Mouse (Mus musculus): ENCODE data around the gene Patl1. TPM values are rescaled to one million over a fixed set of nuclear protein-coding genes. Genes with fewer than 3 reads are reported as not detected.
A peak's percentile ranks its signal among the peaks of the same experiment; 100 is the strongest.

The Patl1 gene
- polyA plus RNA-seq, 2 experiments, result 18.9 to 38.5 TPM

DNA sequence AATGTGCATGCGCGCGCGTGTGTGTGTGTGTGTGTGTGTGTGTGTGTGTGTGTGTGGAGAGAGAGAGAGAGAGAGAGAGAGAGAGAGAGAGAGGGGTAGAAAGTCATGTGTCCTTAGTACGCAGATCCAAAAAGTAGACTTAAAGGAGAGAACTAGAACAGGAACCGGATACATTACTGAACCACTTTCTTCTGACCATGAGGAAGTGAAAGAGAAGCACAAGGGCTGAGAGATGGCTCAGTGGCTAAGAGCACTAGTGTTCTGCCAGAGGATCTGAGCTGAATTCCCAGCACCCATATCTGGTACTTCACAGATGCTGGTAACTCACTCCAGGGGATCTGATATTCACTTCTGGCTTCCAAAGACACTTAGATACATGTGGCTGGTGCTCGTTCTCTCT is 77.1 kb downstream of the Patl1 start:
- Histone ChIP-seq H3K9me3 (ENCODE audit: control insufficient read depth, low read length) (no peaks in the 10 kb centered on the region), H3K27me3 (ENCODE audit: control insufficient read depth, insufficient read depth, low read length) (no peaks in the 10 kb centered on the region), H3K4me2 (replicated peaks; ENCODE audit: low read depth, low read length, severe bottlenecking) (no peak overlapping the region), H3K27ac (replicated peaks; ENCODE audit: low read depth, low read length) (no peak overlapping the region), H3K4me1 (ENCODE audit: control insufficient read depth, insufficient read depth, low read length) (no peaks in the 10 kb centered on the region), H3K36me3 (ENCODE audit: control insufficient read depth, insufficient read depth, low read length) (peaks cover 86% of the 10 kb centered on the region), H3K4me3 (replicated peaks; ENCODE audit: low read length) (no peak overlapping the region), H3K9ac (ENCODE audit: low read depth, low read length, severe bottlenecking) (no peak overlapping the region)
- 97% methylated on average over 7 of the region's 7 CpGs for WGBS
- DNase-seq (ENCODE audit: low spot score), result no peak
- no peak for ATAC-seq (ENCODE audit: low FRiP score, low read depth)
- no peak for TF ChIP-seq POLR2A (IDR thresholded peaks at IDR 0.05; ENCODE audit: borderline replicate concordance, extremely low read depth, insufficient read depth, insufficient read length)

DNA sequence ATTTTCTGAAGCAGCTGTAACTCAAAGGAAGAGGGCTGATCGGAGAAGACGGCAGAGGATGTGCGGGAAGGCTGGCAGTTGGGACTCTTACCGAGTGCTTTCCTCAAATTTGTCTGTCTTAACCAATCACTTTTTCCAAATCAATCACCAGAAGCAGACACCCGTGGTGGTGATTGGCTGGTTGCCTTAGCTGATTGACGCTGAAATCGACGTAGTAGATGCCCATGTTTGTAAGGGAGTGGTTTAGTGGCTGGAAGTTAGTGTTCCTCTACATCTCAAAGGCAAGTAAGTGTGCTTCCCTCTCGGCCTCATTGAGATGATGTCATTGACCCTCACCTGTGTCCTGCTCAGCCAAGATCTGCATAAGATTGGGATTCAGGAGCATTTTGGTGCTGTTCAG is 79.8 kb downstream of the Patl1 start:
- ATAC-seq (ENCODE audit: low FRiP score, low read depth), result no peak
- Histone ChIP-seq H3K9ac (ENCODE audit: low read depth, low read length, severe bottlenecking) (no peak overlapping the region), H3K4me2 (replicated peaks; ENCODE audit: low read depth, low read length, severe bottlenecking) (no peak overlapping the region), H3K27me3 (ENCODE audit: control insufficient read depth, insufficient read depth, low read length) (no peaks in the 10 kb centered on the region), H3K4me1 (ENCODE audit: control insufficient read depth, insufficient read depth, low read length) (no peaks in the 10 kb centered on the region), H3K9me3 (ENCODE audit: control insufficient read depth, low read length) (no peaks in the 10 kb centered on the region), H3K4me3 (replicated peaks; ENCODE audit: low read length) (no peak overlapping the region), H3K27ac (replicated peaks; ENCODE audit: low read depth, low read length) (no peak overlapping the region), H3K36me3 (ENCODE audit: control insufficient read depth, insufficient read depth, low read length) (peaks cover 70% of the 10 kb centered on the region)
- DNase-seq (ENCODE audit: low spot score), result no peak
- 91% methylated on average over 9 of the region's 9 CpGs for WGBS
- no peak for TF ChIP-seq POLR2A (IDR thresholded peaks at IDR 0.05; ENCODE audit: borderline replicate concordance, extremely low read depth, insufficient read depth, insufficient read length)

DNA sequence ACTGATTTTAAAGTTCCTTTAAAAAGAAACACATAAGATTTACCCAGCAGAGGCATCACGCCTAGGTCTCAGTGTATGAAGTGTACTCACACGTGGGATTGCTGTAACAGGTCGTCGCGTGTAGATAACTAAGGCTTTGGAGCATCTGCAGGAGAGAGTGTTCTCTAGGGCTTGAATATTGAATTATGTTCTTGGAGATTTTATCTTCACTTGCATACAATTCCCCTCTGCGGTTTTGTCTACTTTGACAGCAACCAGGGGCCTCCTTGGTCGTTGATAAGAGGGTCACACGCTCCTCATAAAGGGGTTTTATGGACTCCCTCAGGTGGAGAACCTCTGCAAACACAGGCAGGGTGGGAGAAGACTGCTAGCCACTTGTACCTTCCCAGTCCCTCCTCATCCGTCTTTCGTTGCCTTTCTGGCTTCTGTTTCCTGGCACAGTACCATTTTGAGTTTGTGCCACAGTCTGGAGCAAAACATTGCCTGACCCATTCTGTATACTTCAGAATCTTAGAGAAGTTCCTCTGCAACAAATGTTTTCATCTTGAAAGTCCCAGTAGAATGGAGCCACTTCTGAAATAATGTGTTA is 80.3 kb downstream of the Patl1 start:
- H3K4me2 ChIP-seq (replicated peaks; ENCODE audit: low read depth, low read length, severe bottlenecking), result no peak overlapping the region
- DNase-seq (ENCODE audit: low spot score), result no peak
- no peak for TF ChIP-seq POLR2A (IDR thresholded peaks at IDR 0.05; ENCODE audit: borderline replicate concordance, extremely low read depth, insufficient read depth, insufficient read length)
- H3K9me3 ChIP-seq (ENCODE audit: control insufficient read depth, low read length), result no peaks in the 10 kb centered on the region
- H3K4me1 ChIP-seq (ENCODE audit: control insufficient read depth, insufficient read depth, low read length), result no peaks in the 10 kb centered on the region
- H3K36me3 ChIP-seq (ENCODE audit: control insufficient read depth, insufficient read depth, low read length), result peaks cover 69% of the 10 kb centered on the region
- no peak overlapping the region for H3K27ac ChIP-seq (replicated peaks; ENCODE audit: low read depth, low read length)
- no peak overlapping the region for H3K4me3 ChIP-seq (replicated peaks; ENCODE audit: low read length)
- no peak for ATAC-seq (ENCODE audit: low FRiP score, low read depth)
- WGBS, result 88% methylated on average over 10 of the region's 10 CpGs
- H3K9ac ChIP-seq (ENCODE audit: low read depth, low read length, severe bottlenecking), result no peak overlapping the region
- H3K27me3 ChIP-seq (ENCODE audit: control insufficient read depth, insufficient read depth, low read length), result no peaks in the 10 kb centered on the region

Small RNA genes lying within 50 kb of the gene (microRNA-seq; reads per million reads assigned to microRNA genes)
- gene Mir6994, result 3.2 reads per million, percentile 7 among the genes with 10 or more reads in this experiment

Other genes starting within 250 kb of the Patl1 start
- gene Oosp1, start 221.2 kb upstream of the Patl1 start, polyA plus RNA-seq (2012; rRNA removed), result not detected in 2 replicates
- gene Oosp1, start 221.2 kb upstream of the Patl1 start, polyA plus RNA-seq (2014; fragmentation: Nextera tagmentation; extraction: Ambion mirVana), result not detected in 2 replicates
- gene Oosp3, start 215.3 kb upstream of the Patl1 start, polyA plus RNA-seq (2012; rRNA removed), result not detected in 2 replicates
- not detected in 2 replicates for gene Oosp3, start 215.3 kb upstream of the Patl1 start, polyA plus RNA-seq (2014; fragmentation: Nextera tagmentation; extraction: Ambion mirVana)
- gene Gif, start 164.8 kb upstream of the Patl1 start, polyA plus RNA-seq (2012; rRNA removed), result not detected in 2 replicates
- not detected in 2 replicates for gene Gif, start 164.8 kb upstream of the Patl1 start, polyA plus RNA-seq (2014; fragmentation: Nextera tagmentation; extraction: Ambion mirVana)
- gene Mrpl16, start 142.0 kb upstream of the Patl1 start, polyA plus RNA-seq (2012; rRNA removed), result 19.0 and 30.3 TPM in 2 replicates
- 49.4 and 50.7 TPM in 2 replicates for gene Mrpl16, start 142.0 kb upstream of the Patl1 start, polyA plus RNA-seq (2014; fragmentation: Nextera tagmentation; extraction: Ambion mirVana)
- gene Stx3, start 93.0 kb upstream of the Patl1 start, polyA plus RNA-seq (2012; rRNA removed), result 3.9 and 5.2 TPM in 2 replicates
- gene Stx3, start 93.0 kb upstream of the Patl1 start, polyA plus RNA-seq (2014; fragmentation: Nextera tagmentation; extraction: Ambion mirVana), result 6.7 and 7.9 TPM in 2 replicates
- gene Olfr1417, start 73.2 kb upstream of the Patl1 start, polyA plus RNA-seq (2012; rRNA removed), result not detected in 2 replicates
- gene Olfr1417, start 73.2 kb upstream of the Patl1 start, polyA plus RNA-seq (2014; fragmentation: Nextera tagmentation; extraction: Ambion mirVana), result not detected in 2 replicates
- gene Olfr1418, start 51.3 kb upstream of the Patl1 start, polyA plus RNA-seq (2012; rRNA removed), result not detected in 2 replicates
- gene Olfr1418, start 51.3 kb upstream of the Patl1 start, polyA plus RNA-seq (2014; fragmentation: Nextera tagmentation; extraction: Ambion mirVana), result not detected in 2 replicates
- 0.06 TPM in 1 of 2 replicates, not detected in the other for gene Olfr1419, start 37.3 kb upstream of the Patl1 start, polyA plus RNA-seq (2012; rRNA removed)
- not detected in 2 replicates for gene Olfr1419, start 37.3 kb upstream of the Patl1 start, polyA plus RNA-seq (2014; fragmentation: Nextera tagmentation; extraction: Ambion mirVana)
- gene Olfr1420, start 25.8 kb upstream of the Patl1 start, polyA plus RNA-seq (2012; rRNA removed), result not detected in 2 replicates
- not detected in 2 replicates for gene Olfr1420, start 25.8 kb upstream of the Patl1 start, polyA plus RNA-seq (2014; fragmentation: Nextera tagmentation; extraction: Ambion mirVana)
- gene Osbp, start 53.5 kb downstream of the Patl1 start, polyA plus RNA-seq (2012; rRNA removed), result 33.4 and 37.5 TPM in 2 replicates
- gene Osbp, start 53.5 kb downstream of the Patl1 start, polyA plus RNA-seq (2014; fragmentation: Nextera tagmentation; extraction: Ambion mirVana), result 10.9 and 11.7 TPM in 2 replicates
- not detected in 2 replicates for gene Olfr1423, start 128.9 kb downstream of the Patl1 start, polyA plus RNA-seq (2012; rRNA removed)
- gene Olfr1423, start 128.9 kb downstream of the Patl1 start, polyA plus RNA-seq (2014; fragmentation: Nextera tagmentation; extraction: Ambion mirVana), result not detected in 2 replicates
- gene Olfr1424, start 150.3 kb downstream of the Patl1 start, polyA plus RNA-seq (2012; rRNA removed), result not detected in 2 replicates
- not detected in 2 replicates for gene Olfr1424, start 150.3 kb downstream of the Patl1 start, polyA plus RNA-seq (2014; fragmentation: Nextera tagmentation; extraction: Ambion mirVana)
- not detected in 2 replicates for gene Olfr1425, start 165.3 kb downstream of the Patl1 start, polyA plus RNA-seq (2012; rRNA removed)
- not detected in 2 replicates for gene Olfr1425, start 165.3 kb downstream of the Patl1 start, polyA plus RNA-seq (2014; fragmentation: Nextera tagmentation; extraction: Ambion mirVana)
- not detected in 2 replicates for gene Olfr1426, start 179.6 kb downstream of the Patl1 start, polyA plus RNA-seq (2012; rRNA removed)
- not detected in 2 replicates for gene Olfr1426, start 179.6 kb downstream of the Patl1 start, polyA plus RNA-seq (2014; fragmentation: Nextera tagmentation; extraction: Ambion mirVana)
- not detected in 2 replicates for gene Olfr1427, start 190.9 kb downstream of the Patl1 start, polyA plus RNA-seq (2012; rRNA removed)
- gene Olfr1427, start 190.9 kb downstream of the Patl1 start, polyA plus RNA-seq (2014; fragmentation: Nextera tagmentation; extraction: Ambion mirVana), result not detected in 2 replicates
- gene Olfr1428, start 203.5 kb downstream of the Patl1 start, polyA plus RNA-seq (2012; rRNA removed), result not detected in 2 replicates
- gene Olfr1428, start 203.5 kb downstream of the Patl1 start, polyA plus RNA-seq (2014; fragmentation: Nextera tagmentation; extraction: Ambion mirVana), result not detected in 2 replicates
- not detected in 2 replicates for gene Olfr76, start 210.8 kb downstream of the Patl1 start, polyA plus RNA-seq (2012; rRNA removed)
- gene Olfr76, start 210.8 kb downstream of the Patl1 start, polyA plus RNA-seq (2014; fragmentation: Nextera tagmentation; extraction: Ambion mirVana), result not detected in 2 replicates